Mouse (Mus musculus) liver, embryonic 12.5 days (tissue): ENCODE results near the gene Slc52a3. TPM values are rescaled to one million over a fixed set of nuclear protein-coding genes. Genes with fewer than 3 reads are reported as not detected.
"Not testable (repeated sequence)": the region's sequence is repeated elsewhere in the genome, so short reads cannot be mapped to it uniquely, and the experiment has no call there.

Experiments used
- ATAC-seq: fragments of 200-750 bp; cut with Nextera tagmentation; 2 replicates; pipeline ENCODE4 v1.8.0; 2017; ENCODE audit warnings: moderate number of reproducible peaks, mild to moderate bottlenecking, moderate library complexity
- H3K27ac ChIP-seq: fragments of 300-500 bp; sonication (generic); 2 replicates; pipeline ENCODE4 v1.5.1; 2016; ENCODE audit warnings: mild to moderate bottlenecking
- H3K27me3 ChIP-seq: fragments of 300-500 bp; sonication (generic); replicated peaks from 2 replicates; pipeline ENCODE4 v1.6.1; 2016; ENCODE audit warnings: mild to moderate bottlenecking, moderate library complexity
- H3K36me3 ChIP-seq: fragments of 300-500 bp; sonication (generic); 2 replicates; pipeline ENCODE4 v1.6.1; 2016; ENCODE audit warnings: mild to moderate bottlenecking, moderate library complexity
- H3K4me1 ChIP-seq: fragments of 300-500 bp; sonication (generic); 2 replicates; pipeline ENCODE4 v1.6.1; 2016
- H3K4me2 ChIP-seq: fragments of 300-500 bp; sonication (generic); 2 replicates; pipeline ENCODE4 v1.6.1; 2016; ENCODE audit warnings: mild to moderate bottlenecking, moderate library complexity
- H3K4me3 ChIP-seq: fragments of 300-500 bp; sonication (generic); 2 replicates; pipeline ENCODE4 v1.5.1; 2016; ENCODE audit warnings: mild to moderate bottlenecking, moderate library complexity
- H3K9ac ChIP-seq: fragments of 300-500 bp; sonication (generic); 2 replicates; pipeline ENCODE4 v1.6.1; 2016; ENCODE audit warnings: mild to moderate bottlenecking, moderate library complexity
- H3K9me3 ChIP-seq: fragments of 300-500 bp; sonication (generic); replicated peaks from 2 replicates; pipeline ENCODE4 v1.6.1; 2016; ENCODE audit warnings: mild to moderate bottlenecking, moderate library complexity
- WGBS: fragments of 180-500 bp; shearing (Covaris S2); methylation state at CpG from one replicate; pipeline ENCODE4 v1.1.7; 2016; ENCODE audit not compliant: insufficient replicate concordance; 5-methylcytosine and 5-hydroxymethylcytosine counted together
- polyA plus RNA-seq: library from polyadenylated mRNA; unstranded; fragments of >200 nt; fragmentation: Nextera tagmentation; extraction: Ambion mirVana; gene quantifications from 2 replicates; pipeline ENCODE4 v1.2.1, GENCODE M21; 2016

Slc52a3 gene
- polyA plus RNA-seq, 1 experiment from 2014 or later = 1.3 TPM

GRCm38 (mm10) chr2:151991446-151991845 lies 4.9 kb upstream of the Slc52a3 start:
- Histone ChIP-seq H3K4me3 (no peak overlapping the region), H3K9ac (no peak overlapping the region), H3K9me3 (no peaks in the 10 kb centered on the region), H3K4me2 (no peak overlapping the region), H3K27ac (no peak overlapping the region), H3K36me3 (no peaks in the 10 kb centered on the region), H3K4me1 (peaks cover 10% of the 10 kb centered on the region), H3K27me3 (peaks cover 67% of the 10 kb centered on the region)
- WGBS = 37% methylated on average over 5 of the region's 5 CpGs
- no peak for ATAC-seq

- WGBS = 2% methylated on average over 22 of the region's 22 CpGs
- ATAC-seq = no peak
- H3K4me1 ChIP-seq = peaks cover 39% of the 10 kb centered on the region
- no peaks in the 10 kb centered on the region for H3K9me3 ChIP-seq
- H3K9ac ChIP-seq = no peak overlapping the region
- H3K4me2 ChIP-seq = peak overlapping the region; percentile 45
- no peaks in the 10 kb centered on the region for H3K36me3 ChIP-seq
- H3K4me3 ChIP-seq = no peak overlapping the region
- peaks cover 80% of the 10 kb centered on the region for H3K27me3 ChIP-seq
- H3K27ac ChIP-seq = no peak overlapping the region
Measured at GRCm38 (mm10) chr2:151994350-151995122, 1.8 kb upstream of the Slc52a3 start.

GRCm38 (mm10) chr2:151997190-151997575 lies 872 bp downstream of the Slc52a3 start:
- Histone ChIP-seq H3K4me1 (peaks cover 46% of the 10 kb centered on the region), H3K27me3 (peaks cover 91% of the 10 kb centered on the region)
- not testable (repeated sequence) for ATAC-seq

GRCm38 (mm10) chr2:151997776-151998504 lies 1.6 kb downstream of the Slc52a3 start:
- Histone ChIP-seq H3K9ac (no peak overlapping the region), H3K4me1 (peaks cover 46% of the 10 kb centered on the region), H3K9me3 (no peaks in the 10 kb centered on the region), H3K27ac (no peak overlapping the region), H3K4me2 (peak overlapping the region; percentile 25), H3K4me3 (no peak overlapping the region), H3K36me3 (no peaks in the 10 kb centered on the region), H3K27me3 (peaks cover 86% of the 10 kb centered on the region)
- ATAC-seq = peak; percentile 76
- WGBS = 37% methylated on average over 8 of the region's 8 CpGs

More at GRCm38 (mm10) chr2:151997190-151997575, 872 bp downstream of the Slc52a3 start:
- H3K4me2 ChIP-seq = peak overlapping the region; percentile 68
- not testable (repeated sequence) for H3K27ac ChIP-seq, H3K36me3 ChIP-seq, H3K9me3 ChIP-seq
- peak overlapping the region; percentile 53; the same call in 1 of the 2 replicates for H3K9ac ChIP-seq
- peak overlapping the region; percentile 44; the same call in 1 of the 2 replicates for H3K4me3 ChIP-seq
- WGBS = 30% methylated on average over 2 of the region's 2 CpGs

GRCm38 (mm10) chr2:151998505-151998899 lies 2.2 kb downstream of the Slc52a3 start:
- peak overlapping the region; percentile 13; the same call in 1 of the 2 replicates for H3K27ac ChIP-seq
- ATAC-seq = no peak
- 47% methylated on average over 9 of the region's 9 CpGs for WGBS
- no peaks in the 10 kb centered on the region for H3K36me3 ChIP-seq
- H3K9ac ChIP-seq = no peak overlapping the region
- H3K9me3 ChIP-seq = no peaks in the 10 kb centered on the region
- H3K4me3 ChIP-seq = no peak overlapping the region
- peaks cover 81% of the 10 kb centered on the region for H3K27me3 ChIP-seq
- peaks cover 46% of the 10 kb centered on the region for H3K4me1 ChIP-seq
- H3K4me2 ChIP-seq = peak overlapping the region; percentile 25

GRCm38 (mm10) chr2:151998932-151999331 lies 2.6 kb downstream of the Slc52a3 start:
- Histone ChIP-seq H3K4me1 (peaks cover 46% of the 10 kb centered on the region), H3K4me3 (no peak overlapping the region), H3K27me3 (peaks cover 77% of the 10 kb centered on the region), H3K9ac (no peak overlapping the region), H3K27ac (peak overlapping the region; percentile 13; the same call in 1 of the 2 replicates), H3K36me3 (no peaks in the 10 kb centered on the region), H3K4me2 (peak overlapping the region; percentile 25; the same call in 1 of the 2 replicates), H3K9me3 (no peaks in the 10 kb centered on the region)
- WGBS = 26% methylated on average over 4 of the region's 4 CpGs
- ATAC-seq = peak; percentile 49; the same call in 1 of the 2 replicates

- no peaks in the 10 kb centered on the region for H3K9me3 ChIP-seq
- H3K9ac ChIP-seq = no peak overlapping the region
- no peak for ATAC-seq
- H3K36me3 ChIP-seq = no peaks in the 10 kb centered on the region
- 0 out of 2 replicates have a peak overlapping the region, but pooled peaks have one; percentile 10 for H3K4me3 ChIP-seq
- H3K27ac ChIP-seq = no peak overlapping the region
- peak overlapping the region; percentile 43 for H3K4me2 ChIP-seq
- 22% methylated on average over 20 of the region's 20 CpGs for WGBS
- peaks cover 46% of the 10 kb centered on the region for H3K4me1 ChIP-seq
- H3K27me3 ChIP-seq = peaks cover 69% of the 10 kb centered on the region
Measured at GRCm38 (mm10) chr2:151999669-152000290, 3.5 kb downstream of the Slc52a3 start.

GRCm38 (mm10) chr2:152000291-152000679 lies 4.0 kb downstream of the Slc52a3 start:
- no peak for ATAC-seq
- Histone ChIP-seq H3K4me2 (no peak overlapping the region), H3K4me1 (peaks cover 43% of the 10 kb centered on the region), H3K9me3 (no peaks in the 10 kb centered on the region), H3K27ac (no peak overlapping the region), H3K9ac (no peak overlapping the region), H3K4me3 (no peak overlapping the region), H3K27me3 (peaks cover 66% of the 10 kb centered on the region), H3K36me3 (no peaks in the 10 kb centered on the region)
- 47% methylated on average over 3 of the region's 3 CpGs for WGBS

GRCm38 (mm10) chr2:152000735-152001134 lies 4.4 kb downstream of the Slc52a3 start:
- Histone ChIP-seq H3K4me3 (no peak overlapping the region), H3K27ac (no peak overlapping the region), H3K9ac (no peak overlapping the region), H3K36me3 (no peaks in the 10 kb centered on the region), H3K9me3 (no peaks in the 10 kb centered on the region), H3K4me1 (peaks cover 43% of the 10 kb centered on the region), H3K27me3 (peaks cover 65% of the 10 kb centered on the region), H3K4me2 (no peak overlapping the region)
- WGBS = 57% methylated on average over 6 of the region's 6 CpGs
- no peak for ATAC-seq

GRCm38 (mm10) chr2:152002529-152002928 lies 6.2 kb downstream of the Slc52a3 start:
- ATAC-seq = no peak
- H3K36me3 ChIP-seq = no peaks in the 10 kb centered on the region
- peaks cover 27% of the 10 kb centered on the region for H3K4me1 ChIP-seq
- no peak overlapping the region for H3K27ac ChIP-seq
- no peaks in the 10 kb centered on the region for H3K9me3 ChIP-seq
- H3K9ac ChIP-seq = no peak overlapping the region
- no peak overlapping the region for H3K4me2 ChIP-seq
- 21% methylated on average over 6 of the region's 6 CpGs for WGBS
- no peak overlapping the region for H3K4me3 ChIP-seq
- H3K27me3 ChIP-seq = peaks cover 54% of the 10 kb centered on the region

GRCm38 (mm10) chr2:152007783-152008182 lies 11.5 kb downstream of the Slc52a3 start:
- H3K4me2 ChIP-seq = no peak overlapping the region
- no peak overlapping the region for H3K9ac ChIP-seq
- H3K36me3 ChIP-seq = no peaks in the 10 kb centered on the region
- H3K4me1 ChIP-seq = no peaks in the 10 kb centered on the region
- H3K4me3 ChIP-seq = no peak overlapping the region
- no peaks in the 10 kb centered on the region for H3K9me3 ChIP-seq
- H3K27me3 ChIP-seq = 0 out of 2 replicates have a peak, but pooled peaks cover 11% of the 10 kb centered on the region
- 49% methylated on average over 10 of the region's 10 CpGs for WGBS
- no peak for ATAC-seq
- no peak overlapping the region for H3K27ac ChIP-seq
